Mouse (Mus musculus) E14TG2a.4 (cell line): ENCODE data around the gene Mst1r.

Source experiments
- H3K27me3 ChIP-seq: 2 replicates; pipeline ENCODE4 v1.6.1; 2014; ENCODE audit warnings: low read length, control low read depth; ENCODE audit not compliant: insufficient read depth
- H3K36me3 ChIP-seq: 2 replicates; pipeline ENCODE4 v1.6.1; 2014; ENCODE audit warnings: low read length, control low read depth; ENCODE audit not compliant: insufficient read depth
- H3K4me1 ChIP-seq: replicated peaks from 2 replicates; pipeline ENCODE4 v1.6.1; 2014; ENCODE audit warnings: low read depth, low read length, control low read depth
- H3K4me3 ChIP-seq: replicated peaks from 2 replicates; pipeline ENCODE4 v1.5.1; 2014; ENCODE audit warnings: mild to moderate bottlenecking, low read length
- H3K9me3 ChIP-seq: 2 replicates; pipeline ENCODE4 v1.6.1; 2014; ENCODE audit warnings: low read length, control low read depth
- CTCF ChIP-seq: conservative IDR thresholded peaks from 2 replicates; pipeline ENCODE4 v1.5.1; 2014; ENCODE audit warnings: low read length
- NANOG ChIP-seq: IDR thresholded peaks from 2 replicates; pipeline ENCODE4 v1.6.1; 2014; ENCODE audit warnings: borderline replicate concordance, low read length, mixed read lengths
- POU5F1 ChIP-seq: IDR thresholded peaks from 2 replicates; pipeline ENCODE4 v1.6.1; 2014; ENCODE audit warnings: low read length, borderline replicate concordance

Gene Mst1r

GRCm38 (mm10) chr9:107888267-107888850 is 18.3 kb upstream of the Mst1r start:
- peaks cover 13% of the 10 kb centered on the region for H3K27me3 ChIP-seq
- H3K36me3 ChIP-seq, result no peaks in the 10 kb centered on the region
- TF ChIP-seq CTCF (peak; percentile 21; the same call in 1 of the 2 replicates), POU5F1 (no peak)

GRCm38 (mm10) chr9:107890260-107890659 is 16.4 kb upstream of the Mst1r start:
- H3K4me3 ChIP-seq, result no peak overlapping the region
- peaks cover 13% of the 10 kb centered on the region for H3K27me3 ChIP-seq
- peaks cover 19% of the 10 kb centered on the region for H3K4me1 ChIP-seq
- no peak for TF ChIP-seq NANOG
- no peak for TF ChIP-seq POU5F1
- no peak for TF ChIP-seq CTCF
- H3K36me3 ChIP-seq, result no peaks in the 10 kb centered on the region
- H3K9me3 ChIP-seq, result no peaks in the 10 kb centered on the region

More at GRCm38 (mm10) chr9:107888267-107888850, 18.3 kb upstream of the Mst1r start:
- Histone ChIP-seq H3K4me1 (peaks cover 19% of the 10 kb centered on the region), H3K9me3 (no peaks in the 10 kb centered on the region), H3K4me3 (peak overlapping the region; percentile 86)

GRCm38 (mm10) chr9:107891023-107891422 is 15.7 kb upstream of the Mst1r start:
- no peaks in the 10 kb centered on the region for H3K36me3 ChIP-seq
- no peak overlapping the region for H3K4me3 ChIP-seq
- TF ChIP-seq CTCF, result peak; percentile 83
- no peak for TF ChIP-seq NANOG
- peaks cover 19% of the 10 kb centered on the region for H3K4me1 ChIP-seq
- peaks cover 9% of the 10 kb centered on the region for H3K27me3 ChIP-seq
- no peaks in the 10 kb centered on the region for H3K9me3 ChIP-seq

GRCm38 (mm10) chr9:107898563-107898962 is 8.1 kb upstream of the Mst1r start:
- Histone ChIP-seq H3K27me3 (peaks cover 42% of the 10 kb centered on the region), H3K9me3 (no peaks in the 10 kb centered on the region), H3K4me3 (no peak overlapping the region), H3K4me1 (peaks cover 22% of the 10 kb centered on the region), H3K36me3 (no peaks in the 10 kb centered on the region)
- TF ChIP-seq CTCF, result no peak

- H3K36me3 ChIP-seq, result no peaks in the 10 kb centered on the region
- H3K27me3 ChIP-seq, result peaks cover 47% of the 10 kb centered on the region
- no peaks in the 10 kb centered on the region for H3K9me3 ChIP-seq
- peaks cover 22% of the 10 kb centered on the region for H3K4me1 ChIP-seq
- no peak for TF ChIP-seq POU5F1
- no peak for TF ChIP-seq CTCF
- no peak for TF ChIP-seq NANOG
- no peak overlapping the region for H3K4me3 ChIP-seq
Observed at GRCm38 (mm10) chr9:107899855-107900254, 6.8 kb upstream of the Mst1r start.

- H3K4me1 ChIP-seq, result peaks cover 26% of the 10 kb centered on the region
- no peaks in the 10 kb centered on the region for H3K36me3 ChIP-seq
- H3K9me3 ChIP-seq, result no peaks in the 10 kb centered on the region
- no peak for TF ChIP-seq POU5F1
- TF ChIP-seq CTCF, result peak; percentile 29; the same call in 1 of the 2 replicates
- TF ChIP-seq NANOG, result no peak
- peak overlapping the region; percentile 78 for H3K4me3 ChIP-seq
- H3K27me3 ChIP-seq, result peaks cover 51% of the 10 kb centered on the region
Observed at GRCm38 (mm10) chr9:107900840-107901626, 5.6 kb upstream of the Mst1r start.

- H3K27me3 ChIP-seq, result peaks cover 52% of the 10 kb centered on the region
- H3K9me3 ChIP-seq, result no peaks in the 10 kb centered on the region
- H3K36me3 ChIP-seq, result no peaks in the 10 kb centered on the region
- peaks cover 31% of the 10 kb centered on the region for H3K4me1 ChIP-seq
- no peak for TF ChIP-seq NANOG
- peak; percentile 21 for TF ChIP-seq CTCF
- H3K4me3 ChIP-seq, result peak overlapping the region; percentile 78
Observed at GRCm38 (mm10) chr9:107901627-107901914, 5.1 kb upstream of the Mst1r start.

- Histone ChIP-seq H3K36me3 (no peaks in the 10 kb centered on the region), H3K9me3 (no peaks in the 10 kb centered on the region), H3K27me3 (peaks cover 68% of the 10 kb centered on the region), H3K4me1 (peaks cover 55% of the 10 kb centered on the region), H3K4me3 (no peak overlapping the region)
- TF ChIP-seq NANOG (no peak), POU5F1 (no peak), CTCF (peak; percentile 89)
Observed at GRCm38 (mm10) chr9:107904726-107905125, 1.9 kb upstream of the Mst1r start.
